Mouse (Mus musculus) E14TG2a.4 (cell line): ENCODE measurements around the gene Ythdc1.

Source experiments
- CTCF ChIP-seq: conservative IDR thresholded peaks from 2 replicates; pipeline ENCODE4 v1.5.1; 2014; ENCODE audit warnings: low read length
- POU5F1 ChIP-seq: IDR thresholded peaks from 2 replicates; pipeline ENCODE4 v1.6.1; 2014; ENCODE audit warnings: low read length, borderline replicate concordance

- TF ChIP-seq CTCF: no peak
- TF ChIP-seq POU5F1: no peak
Observed at GRCm38 (mm10) chr5:86803962-86804940, at the start of gene Ythdc1.
